Mouse (Mus musculus) embryonic facial prominence, embryonic 12.5 days (tissue): ENCODE data around the gene Creld1. TPM values are rescaled to one million over a fixed set of nuclear protein-coding genes. Genes with fewer than 3 reads are reported as not detected.

Experiments
- ATAC-seq: fragments of 200-750 bp; cut with Nextera tagmentation; 2 replicates; pipeline ENCODE4 v1.8.0; 2017; ENCODE audit not compliant: insufficient number of reproducible peaks, insufficient read depth, low FRiP score, low TSS enrichment
- H3K27ac ChIP-seq: fragments of 300-500 bp; sonication (generic); 2 replicates; pipeline ENCODE4 v1.5.1; 2016; ENCODE audit warnings: mild to moderate bottlenecking
- H3K27me3 ChIP-seq: fragments of 300-500 bp; sonication (generic); 2 replicates; pipeline ENCODE4 v1.6.1; 2016; ENCODE audit warnings: mild to moderate bottlenecking, moderate library complexity
- H3K36me3 ChIP-seq: fragments of 300-500 bp; sonication (generic); 2 replicates; pipeline ENCODE4 v1.6.1; 2016; ENCODE audit warnings: mild to moderate bottlenecking
- H3K4me1 ChIP-seq: fragments of 300-500 bp; sonication (generic); 2 replicates; pipeline ENCODE4 v1.6.1; 2016
- H3K4me2 ChIP-seq: fragments of 300-500 bp; sonication (generic); replicated peaks from 2 replicates; pipeline ENCODE4 v1.6.1; 2016; ENCODE audit warnings: mild to moderate bottlenecking, moderate library complexity
- H3K4me3 ChIP-seq: fragments of 300-500 bp; sonication (generic); 2 replicates; pipeline ENCODE4 v1.5.1; 2016; ENCODE audit warnings: mild to moderate bottlenecking
- H3K9ac ChIP-seq: fragments of 300-500 bp; sonication (generic); 2 replicates; pipeline ENCODE4 v1.6.1; 2016; ENCODE audit warnings: mild to moderate bottlenecking, moderate library complexity
- H3K9me3 ChIP-seq: fragments of 300-500 bp; sonication (generic); 2 replicates; pipeline ENCODE4 v1.6.1; 2016; ENCODE audit warnings: mild to moderate bottlenecking, moderate library complexity
- WGBS: fragments of 180-500 bp; shearing (Covaris S2); methylation state at CpG from one replicate; pipeline ENCODE4 v1.1.7; 2016; 5-methylcytosine and 5-hydroxymethylcytosine counted together
- polyA plus RNA-seq: library from polyadenylated mRNA; unstranded; fragments of >200 nt; fragmentation: Nextera tagmentation; extraction: Ambion mirVana; gene quantifications from 2 replicates; pipeline ENCODE4 v1.2.1, GENCODE M21; 2016

Creld1 gene
- polyA plus RNA-seq: 20.1 and 23.1 TPM in 2 replicates

GRCm38 (mm10) chr6:113483100-113483615 lies at the start of gene Creld1:
Creld1 (plus strand) TSS chr6:113483297.
- Histone ChIP-seq H3K27ac (peak within 1 kb of the TSS; percentile 72), H3K4me1 (peaks cover 26% of the 10 kb centered on the region; the same call in 1 of the 2 replicates), H3K36me3 (no peaks in the 10 kb centered on the region), H3K9ac (peak within 1 kb of the TSS; percentile 58), H3K4me2 (peak within 1 kb of the TSS; percentile 77), H3K4me3 (peak within 1 kb of the TSS; percentile 46), H3K27me3 (peaks cover 40% of the 10 kb centered on the region), H3K9me3 (no peaks in the 10 kb centered on the region)
- ATAC-seq: peak; percentile 92
- under 1% methylated on average over 26 of the region's 26 CpGs for WGBS

- Histone ChIP-seq H3K36me3 (no peaks in the 10 kb centered on the region), H3K9ac (no peak overlapping the region), H3K4me3 (no peak overlapping the region), H3K27me3 (no peaks in the 10 kb centered on the region), H3K4me1 (no peaks in the 10 kb centered on the region), H3K4me2 (no peak overlapping the region), H3K9me3 (no peaks in the 10 kb centered on the region), H3K27ac (no peak overlapping the region)
- ATAC-seq: no peak
- 83% methylated on average over 3 of the region's 3 CpGs for WGBS
Observed at GRCm38 (mm10) chr6:113433661-113434060, 49.4 kb upstream of the Creld1 start.

- no peak overlapping the region for H3K9ac ChIP-seq
- no peak overlapping the region for H3K4me2 ChIP-seq
- ATAC-seq: no peak
- no peaks in the 10 kb centered on the region for H3K9me3 ChIP-seq
- WGBS: 79% methylated on average over 7 of the region's 7 CpGs
- no peaks in the 10 kb centered on the region for H3K27me3 ChIP-seq
- no peak overlapping the region for H3K27ac ChIP-seq
- H3K4me3 ChIP-seq: no peak overlapping the region
- no peaks in the 10 kb centered on the region for H3K4me1 ChIP-seq
- no peaks in the 10 kb centered on the region for H3K36me3 ChIP-seq
Observed at GRCm38 (mm10) chr6:113434691-113435090, 48.4 kb upstream of the Creld1 start.

- Histone ChIP-seq H3K9ac (no peak within 1 kb of the TSS), H3K4me2 (no peak within 1 kb of the TSS), H3K27me3 (no peaks in the 10 kb centered on the region), H3K9me3 (no peaks in the 10 kb centered on the region), H3K27ac (no peak within 1 kb of the TSS), H3K36me3 (no peaks in the 10 kb centered on the region), H3K4me1 (no peaks in the 10 kb centered on the region), H3K4me3 (no peak within 1 kb of the TSS)
- no peak for ATAC-seq
- WGBS: 76% methylated on average over 9 of the region's 9 CpGs
Observed at GRCm38 (mm10) chr6:113435664-113436205, 47.4 kb upstream of the Creld1 start, which contains the start of gene Cidec. Cidec (minus strand) TSS chr6:113435760.

- no peak for ATAC-seq
- H3K9me3 ChIP-seq: no peaks in the 10 kb centered on the region
- 79% methylated on average over 12 of the region's 12 CpGs for WGBS
- no peaks in the 10 kb centered on the region for H3K36me3 ChIP-seq
- no peak overlapping the region for H3K27ac ChIP-seq
- no peak overlapping the region for H3K4me3 ChIP-seq
- H3K9ac ChIP-seq: no peak overlapping the region
- no peaks in the 10 kb centered on the region for H3K27me3 ChIP-seq
- H3K4me1 ChIP-seq: no peaks in the 10 kb centered on the region
- no peak overlapping the region for H3K4me2 ChIP-seq
Observed at GRCm38 (mm10) chr6:113437135-113437534, 46.0 kb upstream of the Creld1 start.

GRCm38 (mm10) chr6:113438721-113439430 lies 44.2 kb upstream of the Creld1 start:
- Histone ChIP-seq H3K9me3 (no peaks in the 10 kb centered on the region), H3K36me3 (no peaks in the 10 kb centered on the region), H3K27ac (no peak overlapping the region), H3K27me3 (no peaks in the 10 kb centered on the region), H3K4me1 (peaks cover 6% of the 10 kb centered on the region; the same call in 1 of the 2 replicates), H3K4me2 (no peak overlapping the region), H3K9ac (no peak overlapping the region), H3K4me3 (no peak overlapping the region)
- 62% methylated on average over 12 of the region's 12 CpGs for WGBS
- ATAC-seq: no peak

GRCm38 (mm10) chr6:113440686-113441085 lies 42.4 kb upstream of the Creld1 start:
- Histone ChIP-seq H3K4me3 (no peak overlapping the region), H3K27ac (no peak overlapping the region), H3K9ac (no peak overlapping the region), H3K36me3 (no peaks in the 10 kb centered on the region), H3K27me3 (no peaks in the 10 kb centered on the region), H3K4me1 (peaks cover 6% of the 10 kb centered on the region; the same call in 1 of the 2 replicates), H3K9me3 (no peaks in the 10 kb centered on the region), H3K4me2 (no peak overlapping the region)
- no peak for ATAC-seq
- 86% methylated on average over 3 of the region's 3 CpGs for WGBS

- 54% methylated on average over 7 of the region's 7 CpGs for WGBS
- no peak overlapping the region for H3K4me3 ChIP-seq
- H3K27ac ChIP-seq: no peak overlapping the region
- H3K36me3 ChIP-seq: 0 out of 2 replicates have a peak, but pooled peaks cover under 1% of the 10 kb centered on the region
- no peak overlapping the region for H3K4me2 ChIP-seq
- no peak overlapping the region for H3K9ac ChIP-seq
- no peaks in the 10 kb centered on the region for H3K9me3 ChIP-seq
- H3K27me3 ChIP-seq: no peaks in the 10 kb centered on the region
- no peak for ATAC-seq
- peaks cover 6% of the 10 kb centered on the region; the same call in 1 of the 2 replicates for H3K4me1 ChIP-seq
Observed at GRCm38 (mm10) chr6:113441147-113441680, 41.9 kb upstream of the Creld1 start.

GRCm38 (mm10) chr6:113442087-113442441 lies 41.0 kb upstream of the Creld1 start:
- ATAC-seq: no peak
- H3K4me2 ChIP-seq: peak overlapping the region; percentile 82
- WGBS: 43% methylated on average over 9 of the region's 9 CpGs
- H3K36me3 ChIP-seq: peaks cover 9% of the 10 kb centered on the region; the same call in 1 of the 2 replicates
- H3K9me3 ChIP-seq: no peaks in the 10 kb centered on the region
- H3K27ac ChIP-seq: peak overlapping the region; percentile 69; the same call in 1 of the 2 replicates
- peaks cover 6% of the 10 kb centered on the region; the same call in 1 of the 2 replicates for H3K4me1 ChIP-seq
- H3K9ac ChIP-seq: peak overlapping the region; percentile 92; the same call in 1 of the 2 replicates
- no peaks in the 10 kb centered on the region for H3K27me3 ChIP-seq
- peak overlapping the region; percentile 97 for H3K4me3 ChIP-seq

- H3K4me2 ChIP-seq: peak within 1 kb of the TSS; percentile 82
- ATAC-seq: peak; percentile 86
- H3K4me3 ChIP-seq: peak within 1 kb of the TSS; percentile 97
- peaks cover 14% of the 10 kb centered on the region for H3K36me3 ChIP-seq
- H3K9ac ChIP-seq: peak within 1 kb of the TSS; percentile 92
- under 1% methylated on average over 45 of the region's 45 CpGs for WGBS
- H3K4me1 ChIP-seq: peaks cover 6% of the 10 kb centered on the region; the same call in 1 of the 2 replicates
- H3K27me3 ChIP-seq: no peaks in the 10 kb centered on the region
- peak within 1 kb of the TSS; percentile 69 for H3K27ac ChIP-seq
- no peaks in the 10 kb centered on the region for H3K9me3 ChIP-seq
Observed at GRCm38 (mm10) chr6:113442442-113443090, 40.5 kb upstream of the Creld1 start, which contains the start of gene Jagn1. Jagn1 (plus strand) TSS chr6:113442569.

GRCm38 (mm10) chr6:113443091-113443490 lies 40.0 kb upstream of the Creld1 start:
- peaks cover 19% of the 10 kb centered on the region for H3K36me3 ChIP-seq
- no peaks in the 10 kb centered on the region for H3K27me3 ChIP-seq
- no peak for ATAC-seq
- WGBS: 46% methylated on average over 12 of the region's 12 CpGs
- H3K27ac ChIP-seq: peak overlapping the region; percentile 69; the same call in 1 of the 2 replicates
- H3K9ac ChIP-seq: peak overlapping the region; percentile 92
- H3K4me3 ChIP-seq: peak overlapping the region; percentile 97
- peak overlapping the region; percentile 82 for H3K4me2 ChIP-seq
- peaks cover 6% of the 10 kb centered on the region; the same call in 1 of the 2 replicates for H3K4me1 ChIP-seq
- no peaks in the 10 kb centered on the region for H3K9me3 ChIP-seq
